Mouse (Mus musculus) olfactory bulb, adult 2 months (tissue): ENCODE data around the gene Fzr1.

Experiments used
- CTCF ChIP-seq: fragments of 200-500 bp; IDR thresholded peaks from 2 replicates; pipeline ENCODE4 v1.5.1; 2012; ENCODE audit warnings: low read depth, mild to moderate bottlenecking, low read length, moderate library complexity; ENCODE audit not compliant: insufficient read depth
- POLR2A ChIP-seq: fragments of 200-500 bp; IDR thresholded peaks from 2 replicates; pipeline ENCODE4 v1.6.1; 2012; ENCODE audit warnings: mild to moderate bottlenecking, low read depth, low read length, moderate library complexity; ENCODE audit not compliant: insufficient read depth

GRCm38 (mm10) chr10:81395127-81395526 is 16.8 kb upstream of the Fzr1 start:
- TF ChIP-seq CTCF: peak; percentile 87
- no peak for TF ChIP-seq POLR2A
